Mouse (Mus musculus): ENCODE measurements at regions not wholly inside any gene's neighbourhood (a gene's known extent, or its start where the extent isn't known, plus 50 kb on each side); places are given as distances from the start of the nearest gene placed in this dataset.
"Not testable (repeated sequence)": the region's sequence is repeated elsewhere in the genome, so short reads cannot be mapped to it uniquely, and the experiment has no call there.

GRCm38 (mm10) chr12:106357867-106358266, 347.8 kb downstream of the Vrk1 start:
- 26% methylated on average over 9 of the region's 9 CpGs for WGBS
- H3K4me3 ChIP-seq (replicated peaks; ENCODE audit: insufficient read depth, low read depth, low read length): no peak overlapping the region
- H3K27me3 ChIP-seq (ENCODE audit: control insufficient read depth, insufficient read depth, low read length): no peaks in the 10 kb centered on the region
- no peaks in the 10 kb centered on the region for H3K4me1 ChIP-seq (ENCODE audit: control insufficient read depth, insufficient read depth, low read length)
- DNase-seq: no peak
- TF ChIP-seq POLR2A (IDR thresholded peaks at IDR 0.05; ENCODE audit: borderline replicate concordance, insufficient read depth, low read length): no peak
- no peak for TF ChIP-seq CTCF (IDR thresholded peaks at IDR 0.05; ENCODE audit: borderline replicate concordance, insufficient read depth, low read depth, low read length)
- no peak overlapping the region for H3K27ac ChIP-seq (ENCODE audit: insufficient read depth, low read length)

- DNase-seq; H3K27me3 ChIP-seq (ENCODE audit: control insufficient read depth, insufficient read depth, low read length); H3K4me3 ChIP-seq (replicated peaks; ENCODE audit: insufficient read depth, low read depth, low read length); H3K27ac ChIP-seq (ENCODE audit: insufficient read depth, low read length); H3K4me1 ChIP-seq (ENCODE audit: control insufficient read depth, insufficient read depth, low read length): not testable (repeated sequence)
- WGBS: 66% methylated on average over 7 of the region's 7 CpGs
Measured at GRCm38 (mm10) chr12:106361646-106362045, 351.6 kb downstream of the Vrk1 start.

GRCm38 (mm10) chr12:106374840-106375375, 364.9 kb downstream of the Vrk1 start:
- 51% methylated on average over 12 of the region's 12 CpGs for WGBS
- no peaks in the 10 kb centered on the region for H3K4me1 ChIP-seq (ENCODE audit: control insufficient read depth, insufficient read depth, low read length)
- no peak overlapping the region for H3K27ac ChIP-seq (ENCODE audit: insufficient read depth, low read length)
- no peak overlapping the region for H3K4me3 ChIP-seq (replicated peaks; ENCODE audit: insufficient read depth, low read depth, low read length)
- H3K27me3 ChIP-seq (ENCODE audit: control insufficient read depth, insufficient read depth, low read length): peaks cover 3% of the 10 kb centered on the region; the same call in 1 of the 2 replicates
- TF ChIP-seq POLR2A (IDR thresholded peaks at IDR 0.05; ENCODE audit: borderline replicate concordance, insufficient read depth, low read length): no peak
- no peak for TF ChIP-seq CTCF (IDR thresholded peaks at IDR 0.05; ENCODE audit: borderline replicate concordance, insufficient read depth, low read depth, low read length)
- DNase-seq: no peak

- no peak overlapping the region for H3K4me3 ChIP-seq (replicated peaks; ENCODE audit: insufficient read depth, low read depth, low read length)
Measured at GRCm38 (mm10) chr12:106375886-106376285, 365.9 kb downstream of the Vrk1 start.

GRCm38 (mm10) chr12:106376783-106377182, 366.8 kb downstream of the Vrk1 start:
- H3K4me3 ChIP-seq (replicated peaks; ENCODE audit: insufficient read depth, low read depth, low read length): no peak overlapping the region
- DNase-seq: no peak
- no peaks in the 10 kb centered on the region for H3K4me1 ChIP-seq (ENCODE audit: control insufficient read depth, insufficient read depth, low read length)
- 87% methylated on average over 12 of the region's 12 CpGs for WGBS
- H3K27me3 ChIP-seq (ENCODE audit: control insufficient read depth, insufficient read depth, low read length): peaks cover 4% of the 10 kb centered on the region; the same call in 1 of the 2 replicates
- no peak overlapping the region for H3K27ac ChIP-seq (ENCODE audit: insufficient read depth, low read length)
- TF ChIP-seq CTCF (IDR thresholded peaks at IDR 0.05; ENCODE audit: borderline replicate concordance, insufficient read depth, low read depth, low read length) (no peak), POLR2A (IDR thresholded peaks at IDR 0.05; ENCODE audit: borderline replicate concordance, insufficient read depth, low read length) (no peak)

More at GRCm38 (mm10) chr12:106375886-106376285, 365.9 kb downstream of the Vrk1 start:
- no peak for DNase-seq
- TF ChIP-seq POLR2A (IDR thresholded peaks at IDR 0.05; ENCODE audit: borderline replicate concordance, insufficient read depth, low read length) (no peak), CTCF (IDR thresholded peaks at IDR 0.05; ENCODE audit: borderline replicate concordance, insufficient read depth, low read depth, low read length) (no peak)
- Histone ChIP-seq H3K27ac (ENCODE audit: insufficient read depth, low read length) (no peak overlapping the region), H3K4me1 (ENCODE audit: control insufficient read depth, insufficient read depth, low read length) (no peaks in the 10 kb centered on the region), H3K27me3 (ENCODE audit: control insufficient read depth, insufficient read depth, low read length) (peaks cover 4% of the 10 kb centered on the region; the same call in 1 of the 2 replicates)
- WGBS: 90% methylated on average over 13 of the region's 13 CpGs

GRCm38 (mm10) chr12:106377281-106377680, 367.3 kb downstream of the Vrk1 start:
- 97% methylated on average over 1 of the region's 1 CpGs for WGBS
- DNase-seq: no peak
- TF ChIP-seq POLR2A (IDR thresholded peaks at IDR 0.05; ENCODE audit: borderline replicate concordance, insufficient read depth, low read length) (no peak), CTCF (IDR thresholded peaks at IDR 0.05; ENCODE audit: borderline replicate concordance, insufficient read depth, low read depth, low read length) (no peak)
- Histone ChIP-seq H3K27me3 (ENCODE audit: control insufficient read depth, insufficient read depth, low read length) (peaks cover 4% of the 10 kb centered on the region; the same call in 1 of the 2 replicates), H3K4me1 (ENCODE audit: control insufficient read depth, insufficient read depth, low read length) (no peaks in the 10 kb centered on the region), H3K4me3 (replicated peaks; ENCODE audit: insufficient read depth, low read depth, low read length) (no peak overlapping the region), H3K27ac (ENCODE audit: insufficient read depth, low read length) (no peak overlapping the region)

GRCm38 (mm10) chr12:106377761-106378160, 367.7 kb downstream of the Vrk1 start:
- Histone ChIP-seq H3K27me3 (ENCODE audit: control insufficient read depth, insufficient read depth, low read length) (peaks cover 4% of the 10 kb centered on the region; the same call in 1 of the 2 replicates), H3K4me3 (replicated peaks; ENCODE audit: insufficient read depth, low read depth, low read length) (no peak overlapping the region), H3K27ac (ENCODE audit: insufficient read depth, low read length) (no peak overlapping the region), H3K4me1 (ENCODE audit: control insufficient read depth, insufficient read depth, low read length) (no peaks in the 10 kb centered on the region)
- no peak for DNase-seq
- 85% methylated on average over 5 of the region's 5 CpGs for WGBS
- TF ChIP-seq POLR2A (IDR thresholded peaks at IDR 0.05; ENCODE audit: borderline replicate concordance, insufficient read depth, low read length) (no peak), CTCF (IDR thresholded peaks at IDR 0.05; ENCODE audit: borderline replicate concordance, insufficient read depth, low read depth, low read length) (no peak)

- DNase-seq: no peak
- TF ChIP-seq CTCF (IDR thresholded peaks at IDR 0.05; ENCODE audit: borderline replicate concordance, insufficient read depth, low read depth, low read length): no peak
- TF ChIP-seq POLR2A (IDR thresholded peaks at IDR 0.05; ENCODE audit: borderline replicate concordance, insufficient read depth, low read length): no peak
- Histone ChIP-seq H3K27me3 (ENCODE audit: control insufficient read depth, insufficient read depth, low read length) (peaks cover 4% of the 10 kb centered on the region; the same call in 1 of the 2 replicates), H3K4me1 (ENCODE audit: control insufficient read depth, insufficient read depth, low read length) (no peaks in the 10 kb centered on the region), H3K27ac (ENCODE audit: insufficient read depth, low read length) (no peak overlapping the region), H3K4me3 (replicated peaks; ENCODE audit: insufficient read depth, low read depth, low read length) (no peak overlapping the region)
- 29% methylated on average over 19 of the region's 19 CpGs for WGBS
Measured at GRCm38 (mm10) chr12:106378303-106379075, 368.5 kb downstream of the Vrk1 start.

All from cerebellum, adult 2 months (tissue).